Mouse (Mus musculus) G1E (cell line): Measurements from ENCODE around the gene Slc25a19. TPM values are rescaled to one million over a fixed set of nuclear protein-coding genes. Genes with fewer than 3 reads are reported as not detected.

Experiments
- ATAC-seq: 2 replicates; pipeline ENCODE4 v1.8.0; 2016; ENCODE audit warnings: mild to moderate bottlenecking; ENCODE audit not compliant: insufficient number of reproducible peaks, poor library complexity, low FRiP score, severe bottlenecking; ENCODE audit errors: extremely low read depth
- DNase-seq: peaks from one replicate; pipeline ENCODE4 v3.0.0; 2012; ENCODE audit warnings: low spot score
- H3K27me3 ChIP-seq: 2 replicates; pipeline ENCODE4 v1.6.1; 2012; ENCODE audit warnings: mild to moderate bottlenecking, low read length, inconsistent platforms; ENCODE audit not compliant: insufficient read depth
- H3K36me3 ChIP-seq: replicated peaks from 2 replicates; pipeline ENCODE3; 2012; ENCODE audit warnings: mild to moderate bottlenecking, inconsistent platforms
- H3K4me1 ChIP-seq: 2 replicates; pipeline ENCODE4 v1.6.1; 2012; ENCODE audit warnings: low read depth, low read length, inconsistent platforms, mixed read lengths; ENCODE audit not compliant: insufficient read depth
- H3K4me3 ChIP-seq: 2 replicates; pipeline ENCODE4 v1.5.1; 2012; ENCODE audit warnings: low read depth, mild to moderate bottlenecking, inconsistent platforms, low read length, moderate library complexity, mixed read lengths
- H3K9me3 ChIP-seq: replicated peaks from 2 replicates; pipeline ENCODE4 v1.6.1; 2012; ENCODE audit warnings: inconsistent platforms
- CTCF ChIP-seq: IDR thresholded peaks from 2 replicates; pipeline ENCODE4 v1.5.1; 2012; ENCODE audit warnings: low read depth, low read length, inconsistent platforms, mixed read lengths
- GATA1 ChIP-seq: IDR thresholded peaks from 2 replicates; pipeline ENCODE4 v1.6.1; 2012; ENCODE audit warnings: borderline replicate concordance, low read length, inconsistent platforms, mixed read lengths
- GATA2 ChIP-seq: IDR thresholded peaks from 2 replicates; pipeline ENCODE4 v1.6.1; 2012; ENCODE audit warnings: low read depth, low read length, inconsistent platforms, borderline replicate concordance
- POLR2AphosphoS5 ChIP-seq: IDR thresholded peaks from 2 replicates; pipeline ENCODE4 v1.6.1; 2012; ENCODE audit warnings: low read depth, low read length, inconsistent platforms; ENCODE audit not compliant: insufficient replicate concordance
- TAL1 ChIP-seq: conservative IDR thresholded peaks from 2 replicates; pipeline ENCODE4 v1.6.1; 2012; ENCODE audit warnings: low read depth, low read length, inconsistent platforms, mixed read lengths
- polyA plus RNA-seq: library from polyadenylated mRNA; stranded (reverse); fragments of >175 nt; gene quantifications from 2 replicates; pipeline ENCODE4 v1.2.3, GENCODE M21; 2012
- total RNA-seq, 2 experiments: library from RNA; stranded (forward) in 1 of 2; stranded (reverse) in 1 of 2; fragments of 200-1000 nt in 1 of 2; fragments of >200 nt in 1 of 2; fragmentation: Nextera tagmentation in 1 of 2; gene quantifications; 2 replicates each; pipeline ENCODE4 v1.2.3; 2014 to 2017

Gene Slc25a19
- total and polyA plus RNA-seq, 3 experiments = 19.9 to 26.0 (median 22.3) TPM

DNA sequence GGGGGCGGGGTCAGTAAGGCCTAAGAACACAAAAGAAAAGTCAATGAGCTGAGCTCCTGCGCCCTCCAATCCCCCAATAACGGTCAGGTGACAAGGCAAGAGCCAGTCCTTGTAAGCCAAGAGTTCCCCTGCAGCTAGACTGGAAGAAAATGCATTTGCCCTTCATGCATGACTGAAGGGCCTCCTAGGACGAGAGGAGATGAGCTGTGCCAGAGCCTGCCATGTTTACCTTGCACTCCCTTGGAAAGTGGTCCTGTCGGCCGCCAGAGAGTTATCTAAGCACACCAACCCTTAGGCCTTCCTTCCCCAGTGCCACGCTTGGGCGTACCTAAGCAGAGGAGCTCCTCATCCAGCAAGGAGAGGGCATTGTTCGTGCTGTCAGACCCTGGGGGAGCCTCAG, 40.1 kb downstream of the Slc25a19 start:
- Histone ChIP-seq H3K36me3 (peaks cover 98% of the 10 kb centered on the region), H3K4me1 (peaks cover 28% of the 10 kb centered on the region), H3K9me3 (no peaks in the 10 kb centered on the region), H3K27me3 (no peaks in the 10 kb centered on the region), H3K4me3 (no peak overlapping the region)
- TF ChIP-seq GATA2 (no peak), GATA1 (no peak), CTCF (no peak), POLR2AphosphoS5 (no peak), TAL1 (no peak)
- ATAC-seq (no peak), DNase-seq (no peak)

DNA sequence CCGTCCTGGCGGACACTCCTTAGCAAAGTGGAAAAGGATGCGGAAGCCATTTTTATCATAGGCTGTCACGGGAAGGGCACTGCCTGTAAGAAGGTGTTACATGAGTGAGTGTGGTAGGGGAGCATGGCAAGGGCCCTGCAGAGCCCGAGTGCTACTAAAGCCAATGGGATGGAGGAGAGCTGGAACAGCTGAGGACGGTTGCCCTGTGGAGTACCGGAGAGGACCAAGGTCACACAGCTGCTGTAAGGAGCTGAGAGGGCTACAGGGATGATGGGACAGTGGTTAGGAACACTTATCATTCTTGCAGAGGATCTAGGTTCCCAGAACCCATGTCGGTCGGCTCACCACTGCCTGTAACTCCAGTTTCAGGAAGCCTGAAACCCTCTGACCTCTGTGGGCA, 41.7 kb downstream of the Slc25a19 start:
- Histone ChIP-seq H3K9me3 (no peaks in the 10 kb centered on the region), H3K36me3 (peaks cover 98% of the 10 kb centered on the region), H3K4me1 (peaks cover 28% of the 10 kb centered on the region), H3K27me3 (no peaks in the 10 kb centered on the region), H3K4me3 (no peak overlapping the region)
- ATAC-seq (no peak), DNase-seq (no peak)
- TF ChIP-seq GATA1 (no peak), TAL1 (no peak)

- ATAC-seq (no peak), DNase-seq (no peak)
- peaks cover 98% of the 10 kb centered on the region for H3K36me3 ChIP-seq
Measured at GRCm38 (mm10) chr11:115585573-115586100, 42.5 kb downstream of the Slc25a19 start.

DNA sequence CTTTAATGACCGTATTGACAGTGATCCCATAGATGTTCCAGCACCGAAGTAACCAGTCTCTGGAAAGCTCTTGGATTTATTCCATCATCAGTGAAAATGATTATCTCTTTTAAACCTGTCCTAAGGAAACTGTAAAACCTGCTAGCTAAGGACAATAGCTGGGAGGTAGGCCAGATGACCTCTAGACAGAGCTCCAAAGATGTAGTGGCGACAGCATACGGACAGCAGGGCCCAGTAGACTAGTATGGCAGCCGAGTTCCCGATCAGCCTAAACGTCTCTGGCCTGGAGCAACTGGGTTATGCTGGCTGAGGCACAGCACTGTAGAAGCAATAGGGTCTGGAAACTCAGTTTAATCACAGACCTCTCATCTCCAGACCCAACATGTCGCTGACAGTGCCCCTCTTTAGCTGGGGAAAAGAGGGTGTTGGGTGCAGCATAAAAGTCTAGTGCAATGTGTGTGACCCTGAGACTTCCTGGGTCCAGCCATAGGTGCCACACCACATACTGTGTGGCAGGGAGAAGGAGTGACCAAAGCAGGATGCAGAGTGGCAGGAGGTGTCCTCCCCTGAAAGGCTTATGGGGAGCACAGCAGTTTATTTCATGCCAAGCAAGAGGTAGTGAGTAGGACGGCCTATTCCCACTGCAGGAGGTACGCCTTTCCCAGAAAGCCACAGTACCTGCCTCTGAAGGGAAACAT, 43.6 kb downstream of the Slc25a19 start:
- Histone ChIP-seq H3K27me3 (no peaks in the 10 kb centered on the region), H3K9me3 (no peaks in the 10 kb centered on the region), H3K4me3 (no peak overlapping the region), H3K4me1 (peaks cover 15% of the 10 kb centered on the region; the same call in 1 of the 2 replicates), H3K36me3 (peaks cover 95% of the 10 kb centered on the region)
- ATAC-seq = no peak
- TF ChIP-seq GATA2 (no peak), POLR2AphosphoS5 (0 out of 2 replicates have a peak, but pooled peaks have one; percentile 57)
- no peak for DNase-seq

More at GRCm38 (mm10) chr11:115585573-115586100, 42.5 kb downstream of the Slc25a19 start:
- TF ChIP-seq TAL1 (no peak), CTCF (no peak), GATA2 (no peak), GATA1 (no peak), POLR2AphosphoS5 (0 out of 2 replicates have a peak, but pooled peaks have one; percentile 66)
- H3K9me3 ChIP-seq = no peaks in the 10 kb centered on the region
- H3K27me3 ChIP-seq = no peaks in the 10 kb centered on the region
- no peak overlapping the region for H3K4me3 ChIP-seq
- peaks cover 21% of the 10 kb centered on the region for H3K4me1 ChIP-seq

- H3K4me1 ChIP-seq = peaks cover 11% of the 10 kb centered on the region
- H3K27me3 ChIP-seq = no peaks in the 10 kb centered on the region
- DNase-seq = no peak
- H3K36me3 ChIP-seq = peaks cover 97% of the 10 kb centered on the region
- ATAC-seq = no peak
- H3K9me3 ChIP-seq = no peaks in the 10 kb centered on the region
- TF ChIP-seq TAL1 (no peak), GATA2 (no peak), GATA1 (no peak), POLR2AphosphoS5 (no peak; the same call in 1 of the 2 replicates), CTCF (no peak)
- H3K4me3 ChIP-seq = no peak overlapping the region
Measured at GRCm38 (mm10) chr11:115582913-115583606, 45.0 kb downstream of the Slc25a19 start.

DNA sequence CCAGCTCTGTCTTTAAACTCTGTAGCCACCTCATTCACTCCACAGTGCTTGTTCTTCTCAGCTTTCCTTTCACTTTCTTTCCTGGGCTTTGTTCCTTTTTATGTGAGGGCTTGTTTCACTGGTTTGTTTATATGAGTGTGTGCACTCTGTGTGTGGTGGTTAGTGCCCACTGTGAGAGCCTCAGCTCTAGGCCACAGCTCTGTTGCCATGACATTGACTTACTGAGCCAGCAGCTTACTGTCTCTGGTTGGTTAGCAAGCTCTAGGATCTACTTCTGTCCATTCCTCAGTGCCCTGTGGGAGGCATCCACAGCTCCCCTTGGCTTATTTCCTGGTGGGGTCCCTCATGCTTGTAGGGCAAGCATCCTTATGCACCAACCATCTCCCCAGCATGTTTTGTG, 49.0 kb downstream of the Slc25a19 start:
- Histone ChIP-seq H3K27me3 (no peaks in the 10 kb centered on the region), H3K9me3 (no peaks in the 10 kb centered on the region), H3K4me3 (no peak overlapping the region), H3K4me1 (peaks cover 7% of the 10 kb centered on the region), H3K36me3 (peaks cover 71% of the 10 kb centered on the region)
- DNase-seq (no peak), ATAC-seq (no peak)
- TF ChIP-seq TAL1 = no peak
- no peak for TF ChIP-seq GATA1
- TF ChIP-seq POLR2AphosphoS5 = no peak
- no peak for TF ChIP-seq CTCF
- no peak for TF ChIP-seq GATA2
